Mouse (Mus musculus): ENCODE data around the gene 5730455P16Rik. TPM values are rescaled to one million over a fixed set of nuclear protein-coding genes. Genes with fewer than 3 reads are reported as not detected.

5730455P16Rik gene
- polyA plus RNA-seq, 1 experiment from 2014 or later = 40.4 TPM

GRCm38 (mm10) chr11:80336351-80336730 is 41.5 kb downstream of the 5730455P16Rik start:
- no peaks in the 10 kb centered on the region for H3K9me3 ChIP-seq (ENCODE audit: control insufficient read depth, low read length)
- no peak overlapping the region for H3K9ac ChIP-seq
- 16% methylated on average over 6 of the region's 6 CpGs for WGBS
- no peak overlapping the region for H3K4me3 ChIP-seq (replicated peaks; ENCODE audit: low read length)
- no peaks in the 10 kb centered on the region for H3K27me3 ChIP-seq (ENCODE audit: control insufficient read depth, insufficient read depth, low read length)
- H3K4me1 ChIP-seq (replicated peaks; ENCODE audit: control insufficient read depth, insufficient read depth, low read length) = peaks cover 17% of the 10 kb centered on the region
- ATAC-seq (ENCODE audit: low FRiP score) (no peak), DNase-seq (ENCODE audit: low spot score) (no peak)
- H3K36me3 ChIP-seq (replicated peaks; ENCODE audit: control insufficient read depth, insufficient read depth) = no peaks in the 10 kb centered on the region
- H3K4me2 ChIP-seq (replicated peaks) = no peak overlapping the region
- peak overlapping the region; percentile 35; the same call in 1 of the 2 replicates for H3K27ac ChIP-seq

GRCm38 (mm10) chr11:80335609-80336350 is 42.1 kb downstream of the 5730455P16Rik start:
- no peaks in the 10 kb centered on the region for H3K27me3 ChIP-seq (ENCODE audit: control insufficient read depth, insufficient read depth, low read length)
- ATAC-seq (ENCODE audit: low FRiP score) (peak; percentile 88), DNase-seq (ENCODE audit: low spot score) (peak; percentile 65)
- H3K4me1 ChIP-seq (replicated peaks; ENCODE audit: control insufficient read depth, insufficient read depth, low read length) = peaks cover 17% of the 10 kb centered on the region
- no peak overlapping the region for H3K4me3 ChIP-seq (replicated peaks; ENCODE audit: low read length)
- H3K27ac ChIP-seq = peak overlapping the region; percentile 35
- no peaks in the 10 kb centered on the region for H3K9me3 ChIP-seq (ENCODE audit: control insufficient read depth, low read length)
- no peak overlapping the region for H3K4me2 ChIP-seq (replicated peaks)
- 0% methylated on average over 7 of the region's 7 CpGs for WGBS
- H3K9ac ChIP-seq = peak overlapping the region; percentile 1; the same call in 1 of the 2 replicates
- no peaks in the 10 kb centered on the region for H3K36me3 ChIP-seq (replicated peaks; ENCODE audit: control insufficient read depth, insufficient read depth)

- ATAC-seq (ENCODE audit: low FRiP score) = no peak
- Histone ChIP-seq H3K4me2 (replicated peaks) (no peak overlapping the region), H3K27me3 (ENCODE audit: control insufficient read depth, insufficient read depth, low read length) (no peaks in the 10 kb centered on the region), H3K36me3 (replicated peaks; ENCODE audit: control insufficient read depth, insufficient read depth) (no peaks in the 10 kb centered on the region), H3K4me1 (replicated peaks; ENCODE audit: control insufficient read depth, insufficient read depth, low read length) (peaks cover 17% of the 10 kb centered on the region), H3K9me3 (ENCODE audit: control insufficient read depth, low read length) (no peaks in the 10 kb centered on the region), H3K9ac (no peak overlapping the region), H3K27ac (no peak overlapping the region), H3K4me3 (replicated peaks; ENCODE audit: low read length) (no peak overlapping the region)
- no peak for DNase-seq (ENCODE audit: low spot score)
- 66% methylated on average over 12 of the region's 12 CpGs for WGBS
These were observed 45.0 kb downstream of the 5730455P16Rik start for GRCm38 (mm10) chr11:80332709-80333400.

- Histone ChIP-seq H3K4me3 (replicated peaks; ENCODE audit: low read length) (no peak overlapping the region), H3K9ac (no peak overlapping the region), H3K36me3 (replicated peaks; ENCODE audit: control insufficient read depth, insufficient read depth) (no peaks in the 10 kb centered on the region), H3K4me2 (replicated peaks) (no peak overlapping the region), H3K4me1 (replicated peaks; ENCODE audit: control insufficient read depth, insufficient read depth, low read length) (0 out of 2 replicates have a peak, but pooled peaks cover 3% of the 10 kb centered on the region), H3K9me3 (ENCODE audit: control insufficient read depth, low read length) (no peaks in the 10 kb centered on the region), H3K27me3 (ENCODE audit: control insufficient read depth, insufficient read depth, low read length) (no peaks in the 10 kb centered on the region), H3K27ac (no peak overlapping the region)
- no peak for DNase-seq (ENCODE audit: low spot score)
- ATAC-seq (ENCODE audit: low FRiP score) = no peak
- 85% methylated on average over 6 of the region's 6 CpGs for WGBS
These were observed 53.2 kb downstream of the 5730455P16Rik start for GRCm38 (mm10) chr11:80324636-80325035.

- DNase-seq (ENCODE audit: low spot score) (no peak), ATAC-seq (ENCODE audit: low FRiP score) (no peak)
- Histone ChIP-seq H3K4me2 (replicated peaks) (no peak overlapping the region), H3K4me1 (replicated peaks; ENCODE audit: control insufficient read depth, insufficient read depth, low read length) (0 out of 2 replicates have a peak, but pooled peaks cover 3% of the 10 kb centered on the region), H3K4me3 (replicated peaks; ENCODE audit: low read length) (no peak overlapping the region), H3K27me3 (ENCODE audit: control insufficient read depth, insufficient read depth, low read length) (no peaks in the 10 kb centered on the region), H3K9me3 (ENCODE audit: control insufficient read depth, low read length) (no peaks in the 10 kb centered on the region), H3K36me3 (replicated peaks; ENCODE audit: control insufficient read depth, insufficient read depth) (no peaks in the 10 kb centered on the region), H3K9ac (no peak overlapping the region), H3K27ac (no peak overlapping the region)
- WGBS = 29% methylated on average over 13 of the region's 13 CpGs
These were observed 54.6 kb downstream of the 5730455P16Rik start for GRCm38 (mm10) chr11:80323255-80323654.

- no peak overlapping the region for H3K9ac ChIP-seq
- H3K4me2 ChIP-seq (replicated peaks) = no peak overlapping the region
- no peaks in the 10 kb centered on the region for H3K27me3 ChIP-seq (ENCODE audit: control insufficient read depth, insufficient read depth, low read length)
- H3K4me1 ChIP-seq (replicated peaks; ENCODE audit: control insufficient read depth, insufficient read depth, low read length) = peaks cover 19% of the 10 kb centered on the region; the same call in 1 of the 2 replicates
- H3K36me3 ChIP-seq (replicated peaks; ENCODE audit: control insufficient read depth, insufficient read depth) = no peaks in the 10 kb centered on the region
- peak overlapping the region; percentile 63 for H3K27ac ChIP-seq
- peak; percentile 74 for DNase-seq (ENCODE audit: low spot score)
- ATAC-seq (ENCODE audit: low FRiP score) = peak; percentile 85
- H3K4me3 ChIP-seq (replicated peaks; ENCODE audit: low read length) = no peak overlapping the region
- H3K9me3 ChIP-seq (ENCODE audit: control insufficient read depth, low read length) = no peaks in the 10 kb centered on the region
- WGBS = 20% methylated on average over 10 of the region's 10 CpGs
These were observed 61.8 kb downstream of the 5730455P16Rik start for GRCm38 (mm10) chr11:80315743-80316639.

- peaks cover 19% of the 10 kb centered on the region; the same call in 1 of the 2 replicates for H3K4me1 ChIP-seq (replicated peaks; ENCODE audit: control insufficient read depth, insufficient read depth, low read length)
- DNase-seq (ENCODE audit: low spot score) (no peak), ATAC-seq (ENCODE audit: low FRiP score) (no peak)
- no peak overlapping the region for H3K9ac ChIP-seq
- 76% methylated on average over 4 of the region's 4 CpGs for WGBS
- H3K9me3 ChIP-seq (ENCODE audit: control insufficient read depth, low read length) = no peaks in the 10 kb centered on the region
- H3K4me2 ChIP-seq (replicated peaks) = no peak overlapping the region
- no peak overlapping the region for H3K4me3 ChIP-seq (replicated peaks; ENCODE audit: low read length)
- H3K27me3 ChIP-seq (ENCODE audit: control insufficient read depth, insufficient read depth, low read length) = no peaks in the 10 kb centered on the region
- H3K27ac ChIP-seq = no peak overlapping the region
- no peaks in the 10 kb centered on the region for H3K36me3 ChIP-seq (replicated peaks; ENCODE audit: control insufficient read depth, insufficient read depth)
These were observed 63.9 kb downstream of the 5730455P16Rik start for GRCm38 (mm10) chr11:80313944-80314343.

- no peak overlapping the region for H3K9ac ChIP-seq
- no peaks in the 10 kb centered on the region for H3K27me3 ChIP-seq (ENCODE audit: control insufficient read depth, insufficient read depth, low read length)
- 68% methylated on average over 1 of the region's 1 CpGs for WGBS
- no peak overlapping the region for H3K4me2 ChIP-seq (replicated peaks)
- H3K9me3 ChIP-seq (ENCODE audit: control insufficient read depth, low read length) = no peaks in the 10 kb centered on the region
- no peaks in the 10 kb centered on the region for H3K36me3 ChIP-seq (replicated peaks; ENCODE audit: control insufficient read depth, insufficient read depth)
- no peak for ATAC-seq (ENCODE audit: low FRiP score)
- no peak overlapping the region for H3K27ac ChIP-seq
- DNase-seq (ENCODE audit: low spot score) = no peak
- no peak overlapping the region for H3K4me3 ChIP-seq (replicated peaks; ENCODE audit: low read length)
- peaks cover 19% of the 10 kb centered on the region; the same call in 1 of the 2 replicates for H3K4me1 ChIP-seq (replicated peaks; ENCODE audit: control insufficient read depth, insufficient read depth, low read length)
These were observed 64.4 kb downstream of the 5730455P16Rik start for GRCm38 (mm10) chr11:80313462-80313861.

GRCm38 (mm10) chr11:80312565-80312964 is 65.3 kb downstream of the 5730455P16Rik start:
- no peak for DNase-seq (ENCODE audit: low spot score)
- Histone ChIP-seq H3K36me3 (replicated peaks; ENCODE audit: control insufficient read depth, insufficient read depth) (no peaks in the 10 kb centered on the region), H3K27ac (peak overlapping the region; percentile 58), H3K4me2 (replicated peaks) (no peak overlapping the region), H3K9me3 (ENCODE audit: control insufficient read depth, low read length) (no peaks in the 10 kb centered on the region), H3K9ac (no peak overlapping the region), H3K4me3 (replicated peaks; ENCODE audit: low read length) (no peak overlapping the region), H3K27me3 (ENCODE audit: control insufficient read depth, insufficient read depth, low read length) (no peaks in the 10 kb centered on the region), H3K4me1 (replicated peaks; ENCODE audit: control insufficient read depth, insufficient read depth, low read length) (peaks cover 19% of the 10 kb centered on the region; the same call in 1 of the 2 replicates)
- 14% methylated on average over 6 of the region's 6 CpGs for WGBS
- ATAC-seq (ENCODE audit: low FRiP score) = no peak
